Mouse (Mus musculus): ENCODE measurements at regions not wholly inside any gene's neighbourhood (a gene's known extent, or its start where the extent isn't known, plus 50 kb on each side); places are given as distances from the start of the nearest gene placed in this dataset.

DNA sequence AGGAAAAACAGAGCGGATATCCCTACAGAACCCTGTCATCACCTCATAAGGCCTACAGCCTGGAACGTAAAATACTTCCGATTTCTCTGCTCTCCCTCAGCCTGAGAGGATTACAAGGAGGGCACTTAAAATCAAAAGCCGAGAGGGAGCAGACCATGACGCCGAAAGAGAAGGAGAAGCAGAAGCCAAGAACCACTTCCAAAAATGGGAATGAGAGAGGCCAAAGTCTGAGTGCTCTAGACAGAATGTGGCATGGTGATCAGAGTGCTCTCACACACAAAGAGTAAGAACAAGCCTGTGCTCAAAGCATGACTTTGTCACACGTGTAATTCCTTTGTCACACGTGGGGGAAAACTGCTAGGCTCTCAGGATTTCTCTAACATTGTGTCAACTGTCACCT is 125.9 kb downstream of the Hlx start:
- DNase-seq (ENCODE audit: low spot score in 2 of 2): no peak

DNA sequence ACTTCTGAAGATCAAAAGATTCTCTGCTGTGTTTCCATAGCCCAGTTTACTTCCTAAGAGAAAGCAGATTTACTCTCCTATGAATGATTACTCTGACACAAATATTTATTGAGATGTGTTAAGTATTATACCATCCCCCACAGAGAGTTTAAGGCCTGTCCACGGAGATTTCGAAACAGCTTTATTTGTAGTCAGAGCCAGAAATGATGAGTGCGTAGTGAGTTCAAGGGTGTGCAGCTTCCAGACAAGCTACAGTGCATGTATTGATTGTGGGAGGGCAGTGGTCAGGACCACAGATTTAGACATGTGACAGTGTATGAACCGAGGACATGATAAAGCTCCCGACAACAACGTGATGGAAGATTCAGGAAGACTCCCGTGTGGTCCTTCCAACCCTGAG is 126.8 kb downstream of the Hlx start:
- no peak for DNase-seq (ENCODE audit: low spot score in 2 of 2)

DNA sequence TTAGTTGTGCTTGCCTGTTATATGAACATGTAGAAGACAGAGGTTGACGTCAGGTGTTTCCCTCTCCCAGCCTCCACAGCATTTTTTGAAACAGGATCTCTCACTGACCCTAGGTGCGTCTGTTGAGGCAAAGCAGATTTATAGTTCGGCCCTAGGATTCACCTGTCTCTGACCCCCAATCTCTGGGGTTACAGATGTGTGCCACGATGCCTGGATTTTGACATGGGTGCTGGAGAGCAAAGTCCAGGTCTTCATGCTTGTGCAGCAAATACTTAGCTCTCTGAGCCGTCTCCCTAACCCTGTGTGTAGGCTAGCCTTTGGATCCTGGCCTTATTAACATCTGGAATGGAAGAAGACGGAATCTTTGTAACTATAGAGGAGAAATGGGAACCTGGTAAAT is 129.3 kb downstream of the Hlx start:
- DNase-seq (ENCODE audit: low spot score in 2 of 2): no peak

DNA sequence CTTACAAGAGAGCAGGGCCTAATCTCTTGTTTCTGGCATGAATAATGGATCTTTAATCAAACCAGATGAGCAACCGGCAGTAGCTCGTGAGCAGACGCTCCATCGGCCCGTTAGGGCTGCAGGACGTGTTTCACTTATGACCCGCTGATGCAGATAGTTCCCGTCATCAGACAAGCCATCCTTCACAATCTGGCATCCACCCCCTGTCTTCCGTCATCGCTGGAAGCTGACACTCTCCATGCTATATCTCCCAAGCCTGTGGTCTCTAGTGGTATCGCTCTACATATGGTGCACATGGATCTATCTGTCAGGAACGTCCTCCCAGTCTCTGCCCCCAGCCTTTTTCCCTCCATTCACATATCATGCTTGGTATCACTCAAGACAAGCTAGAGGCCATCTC is 137.0 kb downstream of the Hlx start:
- no peak for DNase-seq (ENCODE audit: low spot score in 2 of 2)

GRCm38 (mm10) chr1:184590634-184591033 is 141.8 kb downstream of the Hlx start:
- DNase-seq (ENCODE audit: low spot score in 2 of 2): no peak

DNA sequence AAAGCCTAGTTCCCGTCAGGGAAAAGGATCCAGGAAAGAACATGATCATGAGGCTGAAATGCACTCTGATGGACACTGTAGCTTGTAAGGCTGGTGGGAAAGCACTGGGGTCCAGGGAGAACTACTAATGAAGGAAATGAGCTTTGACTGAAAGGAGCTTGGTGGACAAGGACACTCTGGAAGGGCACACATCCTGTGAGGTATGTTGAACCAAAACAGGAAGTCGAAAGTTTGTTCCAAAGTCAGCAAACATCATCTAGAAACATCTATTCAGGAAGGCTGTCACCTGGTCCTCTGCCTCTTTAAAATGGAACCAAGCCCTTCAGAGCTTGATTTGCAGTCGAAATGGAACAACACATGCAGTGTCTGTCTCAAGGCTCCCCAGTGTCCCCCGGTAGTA is 143.1 kb downstream of the Hlx start:
- no peak for DNase-seq (ENCODE audit: low spot score in 2 of 2)

DNA sequence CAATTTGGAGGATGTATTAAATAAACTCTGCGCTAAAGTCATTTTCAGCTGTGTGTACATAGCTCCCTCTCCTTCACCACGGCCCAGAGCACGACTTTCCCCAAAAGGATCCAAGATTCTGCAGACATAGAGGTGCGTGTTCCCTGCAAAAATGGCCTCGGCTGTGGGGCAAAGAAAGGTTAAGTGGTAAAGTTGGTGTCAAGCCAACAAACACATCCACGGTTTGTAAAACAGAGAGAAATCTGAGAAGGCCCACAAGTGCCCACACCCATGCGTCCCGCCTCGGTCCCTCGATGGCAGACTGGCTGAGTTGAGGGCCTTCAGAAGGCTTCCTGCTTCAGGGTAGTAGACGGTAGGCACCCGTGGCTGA is 147.9 kb downstream of the Hlx start:
- DNase-seq (ENCODE audit: low spot score in 2 of 2): no peak

DNA sequence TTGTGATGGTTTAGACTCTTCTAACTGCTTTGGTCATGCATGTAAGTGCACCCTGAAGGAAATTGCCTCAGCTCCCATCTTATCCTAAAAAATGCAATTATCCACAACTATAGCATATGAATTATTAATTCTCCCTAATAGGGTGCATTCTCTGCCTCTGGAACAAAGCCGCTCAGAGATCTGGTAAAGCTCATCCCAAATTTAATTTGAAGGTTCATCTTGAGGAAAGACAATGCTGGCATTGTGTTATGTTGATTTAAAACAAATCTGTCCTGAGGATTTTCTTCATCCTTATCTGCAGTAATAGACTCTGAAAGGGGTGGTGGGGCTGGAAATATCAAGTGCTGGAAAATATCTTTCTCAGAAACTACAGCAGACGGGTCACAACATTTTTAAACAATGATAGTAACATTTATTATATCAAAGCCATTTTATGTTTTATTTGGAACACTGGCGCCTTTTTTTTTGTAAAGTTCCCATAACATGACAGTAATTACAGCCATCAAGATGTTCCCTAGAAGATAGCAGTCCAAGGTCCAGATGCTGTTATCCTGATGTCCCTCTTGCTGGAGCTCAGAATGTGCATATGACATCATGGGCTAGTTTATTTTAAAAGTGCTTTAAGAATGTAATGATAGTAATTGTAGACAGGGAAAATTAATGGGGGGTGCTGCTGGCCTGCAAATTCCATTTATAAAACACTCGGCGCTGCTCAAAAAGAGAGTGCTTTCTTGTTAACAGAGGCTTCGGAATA is 148.5 kb downstream of the Hlx start:
- DNase-seq (ENCODE audit: low spot score in 2 of 2): no peak

DNA sequence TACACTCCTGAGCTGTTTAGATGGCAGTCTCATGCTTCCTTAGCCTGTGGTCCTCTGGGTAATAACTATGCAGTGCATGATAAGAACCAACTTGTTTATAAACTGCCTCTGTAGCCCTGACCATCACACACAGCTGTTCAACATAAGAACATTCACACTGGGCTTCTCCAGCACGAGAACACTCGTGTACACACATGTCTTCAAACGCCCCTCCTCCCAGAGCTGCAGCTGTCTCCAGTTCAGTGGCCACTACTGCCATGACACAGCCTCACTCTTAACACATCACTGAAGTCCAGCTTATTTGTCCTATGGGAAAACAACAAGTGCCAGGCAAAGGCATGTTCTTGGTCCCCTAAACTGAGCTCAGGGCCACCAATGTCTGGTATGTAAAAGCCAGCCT is 152.9 kb downstream of the Hlx start:
- DNase-seq (ENCODE audit: low spot score in 2 of 2): no peak

- no peak for DNase-seq (ENCODE audit: low spot score in 2 of 2)
Measured at GRCm38 (mm10) chr1:184576527-184576926, 155.9 kb downstream of the Hlx start.

DNA sequence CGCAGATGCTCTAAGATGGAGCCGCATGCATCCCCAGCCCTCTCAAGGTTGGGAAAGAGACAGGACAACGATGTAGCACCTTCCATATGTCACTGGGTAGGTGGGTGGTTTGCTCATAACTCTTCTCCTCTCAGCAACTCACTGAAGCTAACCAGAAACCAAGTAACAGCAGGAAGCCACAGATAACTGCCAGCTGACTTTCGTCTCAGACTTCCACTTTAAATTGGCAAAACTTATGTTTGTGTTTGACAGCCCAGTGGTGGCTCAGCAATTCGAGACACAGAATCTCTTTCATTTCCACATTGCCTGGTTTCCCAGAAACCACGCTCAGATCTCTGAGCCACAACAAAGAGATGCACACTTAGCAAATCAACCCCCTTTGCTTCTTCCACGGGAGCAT is 159.1 kb downstream of the Hlx start:
- DNase-seq (ENCODE audit: low spot score in 2 of 2): no peak

DNA sequence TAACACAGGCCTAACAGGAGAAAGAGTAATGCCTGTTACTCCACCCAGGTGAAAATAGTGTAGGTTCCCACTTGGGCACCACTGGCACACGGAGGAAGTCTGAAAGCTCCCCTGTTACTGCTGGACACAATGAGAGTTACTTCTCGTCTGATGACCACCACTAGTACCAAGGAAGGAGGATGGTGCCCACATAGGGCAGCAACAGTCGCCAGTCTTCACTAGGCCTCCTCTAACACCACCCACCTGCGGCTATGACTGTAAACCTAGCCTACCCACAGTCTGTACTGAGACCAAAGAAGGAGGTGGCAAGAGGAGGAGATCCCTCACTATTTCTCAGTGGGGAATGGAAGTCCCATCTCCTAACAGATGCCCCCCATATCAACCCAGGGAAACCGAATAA is 161.7 kb downstream of the Hlx start:
- DNase-seq (ENCODE audit: low spot score in 2 of 2): no peak

DNA sequence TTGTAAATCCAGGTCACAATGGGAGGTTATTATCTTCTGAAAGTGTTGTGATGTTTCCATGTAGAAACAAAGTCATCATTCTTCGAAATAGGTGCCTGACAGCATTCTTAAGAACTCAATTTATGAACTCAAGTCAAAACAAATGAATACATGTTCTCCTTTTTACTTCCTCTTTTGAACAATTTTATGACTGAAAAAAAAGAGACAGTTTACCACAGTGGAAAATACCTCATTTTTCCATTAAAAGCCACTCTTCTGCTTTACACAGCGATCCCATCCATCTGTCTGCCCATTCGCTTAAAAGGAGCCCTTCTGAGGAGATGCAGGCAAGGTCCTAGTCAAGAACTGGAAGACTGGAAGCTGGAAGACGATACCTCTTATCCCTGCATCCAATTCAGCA is 169.5 kb downstream of the Hlx start:
- DNase-seq (ENCODE audit: low spot score in 2 of 2): no peak

DNA sequence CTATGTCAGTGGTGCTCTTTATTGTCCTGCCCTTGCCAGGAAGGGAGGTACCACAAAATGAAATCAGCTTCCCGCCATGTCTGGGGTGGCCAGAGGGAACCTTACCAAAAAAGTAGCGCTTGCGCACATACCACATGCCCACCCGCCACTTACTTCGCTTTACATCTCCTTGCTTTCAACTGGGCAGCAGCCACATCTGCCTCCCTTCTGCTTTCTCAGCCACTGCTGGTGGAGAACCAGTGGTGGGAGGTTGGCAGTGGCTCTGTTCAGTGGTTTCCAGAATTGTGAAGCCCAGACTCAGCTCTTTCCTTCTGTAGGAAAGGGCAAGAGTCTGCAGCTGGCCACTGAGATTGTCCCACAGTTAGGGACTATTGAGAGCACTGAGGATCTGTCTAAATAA is 170.2 kb downstream of the Hlx start:
- no peak for DNase-seq (ENCODE audit: low spot score in 2 of 2)

GRCm38 (mm10) chr1:184559543-184559942 is 172.9 kb downstream of the Hlx start:
- DNase-seq (ENCODE audit: low spot score in 2 of 2): no peak

GRCm38 (mm10) chr1:184553791-184554190 is 178.6 kb downstream of the Hlx start:
- DNase-seq (ENCODE audit: low spot score in 2 of 2): no peak

- no peak for DNase-seq (ENCODE audit: low spot score in 2 of 2)
Measured at GRCm38 (mm10) chr1:184550491-184550890, 181.9 kb downstream of the Hlx start.

DNA sequence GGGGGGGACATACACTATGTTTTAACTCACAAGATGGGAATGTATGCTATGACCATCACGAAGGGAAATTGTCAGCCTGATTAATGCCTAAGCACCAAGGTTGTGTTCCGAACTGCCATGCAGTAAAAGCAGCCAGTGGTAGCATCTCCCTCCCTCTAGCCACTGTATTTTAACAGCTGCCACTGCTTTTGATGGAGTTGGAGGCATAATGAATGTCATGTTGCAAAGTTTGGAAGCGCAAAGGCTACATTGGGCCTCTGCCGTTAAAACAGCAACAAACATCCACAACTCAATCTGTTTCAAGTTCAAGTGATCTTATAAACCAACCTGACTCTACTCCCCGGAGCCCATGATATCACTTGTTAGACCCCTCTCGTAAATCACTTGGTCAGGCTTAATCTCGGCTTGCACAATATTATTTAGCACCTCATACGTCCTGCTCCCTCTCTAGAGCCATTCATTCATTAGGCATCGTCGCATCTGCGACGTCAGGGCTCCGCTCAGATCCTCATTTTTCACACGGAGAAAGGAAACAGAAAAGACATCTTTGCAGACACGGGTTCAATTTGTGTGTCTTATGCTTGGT is 184.7 kb downstream of the Hlx start:
- no peak for DNase-seq (ENCODE audit: low spot score in 2 of 2)

GRCm38 (mm10) chr1:184546140-184546661 is 186.2 kb downstream of the Hlx start:
- no peak for DNase-seq (ENCODE audit: low spot score in 2 of 2)

DNA sequence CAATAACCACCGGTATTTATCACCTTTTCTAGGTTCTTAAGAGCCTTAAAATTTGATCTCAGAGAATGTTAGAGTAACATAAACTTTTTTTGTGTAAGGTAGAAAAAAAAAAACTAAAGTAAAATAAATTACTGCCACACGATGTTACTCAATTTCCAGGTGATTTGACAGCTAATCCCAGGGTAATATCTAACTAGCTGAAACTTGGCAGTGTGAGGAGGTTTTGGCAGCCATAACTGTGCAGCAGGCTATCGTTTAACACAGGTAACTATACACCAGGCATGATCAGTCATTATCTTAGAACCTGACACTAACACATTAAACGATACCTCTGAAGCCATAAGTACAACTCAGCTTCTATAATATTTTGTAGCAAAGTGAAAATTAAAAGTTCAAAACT is 187.3 kb downstream of the Hlx start:
- DNase-seq (ENCODE audit: low spot score in 2 of 2): no peak

GRCm38 (mm10) chr1:184542321-184543115 is 189.9 kb downstream of the Hlx start:
- DNase-seq (ENCODE audit: low spot score in 2 of 2): no peak

DNA sequence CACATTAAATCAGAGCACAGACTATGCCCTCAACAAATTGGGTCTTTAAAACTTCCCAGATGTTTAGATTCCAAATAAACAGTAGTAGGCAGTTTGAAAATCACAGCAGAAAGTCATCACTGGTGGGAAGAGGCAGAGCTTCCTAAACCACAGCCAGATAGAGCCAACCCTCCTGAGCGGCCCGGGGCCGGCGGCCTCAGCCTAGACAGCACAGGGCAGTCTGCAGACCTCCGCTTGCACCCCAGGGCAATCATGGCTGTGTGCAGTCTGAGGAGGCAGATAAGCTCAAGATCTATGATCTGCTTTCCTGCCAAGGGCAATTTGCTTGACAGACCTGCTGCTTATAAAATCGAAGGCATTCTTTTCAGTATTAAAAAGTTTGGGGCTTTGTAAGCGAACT is 192.6 kb downstream of the Hlx start:
- DNase-seq (ENCODE audit: low spot score in 2 of 2): no peak

All from left cerebral cortex, adult 8-10 months (tissue).